Mouse (Mus musculus) liver, embryonic 15.5 days (tissue): ENCODE results near the gene Olfr578. TPM values are rescaled to one million over a fixed set of nuclear protein-coding genes. Genes with fewer than 3 reads are reported as not detected.

Source experiments
- polyA plus RNA-seq: library from polyadenylated mRNA; unstranded; fragments of >200 nt; fragmentation: Nextera tagmentation; extraction: Ambion mirVana; gene quantifications from 2 replicates; pipeline ENCODE4 v1.2.1, GENCODE M21; 2015

Gene Olfr578
- polyA plus RNA-seq, 1 experiment from 2014 or later = not detected

Other genes with a start within 250 kb of the Olfr578 start
- not detected in 2 replicates for gene Olfr560, start 230.0 kb downstream of the Olfr578 start, polyA plus RNA-seq
- gene Olfr78, start 229.9 kb downstream of the Olfr578 start, polyA plus RNA-seq = not detected in 2 replicates
- not detected in 2 replicates for gene Olfr561, start 218.1 kb downstream of the Olfr578 start, polyA plus RNA-seq
- gene Olfr564, start 185.8 kb downstream of the Olfr578 start, polyA plus RNA-seq = not detected in 2 replicates
- gene Olfr566, start 130.6 kb downstream of the Olfr578 start, polyA plus RNA-seq = not detected in 2 replicates
- not detected in 2 replicates for gene Olfr568, start 112.2 kb downstream of the Olfr578 start, polyA plus RNA-seq
- gene Olfr569, start 98.4 kb downstream of the Olfr578 start, polyA plus RNA-seq = not detected in 2 replicates
- not detected in 2 replicates for gene Olfr570, start 94.7 kb downstream of the Olfr578 start, polyA plus RNA-seq
- not detected in 2 replicates for gene Olfr571, start 71.8 kb downstream of the Olfr578 start, polyA plus RNA-seq
- gene Olfr572, start 64.9 kb downstream of the Olfr578 start, polyA plus RNA-seq = not detected in 2 replicates
- not detected in 2 replicates for gene Olfr573-ps1, start 46.7 kb downstream of the Olfr578 start, polyA plus RNA-seq
- not detected in 2 replicates for gene Olfr574, start 40.9 kb downstream of the Olfr578 start, polyA plus RNA-seq
- not detected in 2 replicates for gene Olfr575, start 30.5 kb downstream of the Olfr578 start, polyA plus RNA-seq
- gene Olfr576, start 26.7 kb downstream of the Olfr578 start, polyA plus RNA-seq = not detected in 2 replicates
- gene Olfr577, start 13.4 kb downstream of the Olfr578 start, polyA plus RNA-seq = not detected in 2 replicates
- not detected in 2 replicates for gene Olfr582, start 48.7 kb upstream of the Olfr578 start, polyA plus RNA-seq
- not detected in 2 replicates for gene Olfr583, start 62.0 kb upstream of the Olfr578 start, polyA plus RNA-seq
- gene Olfr584, start 92.6 kb upstream of the Olfr578 start, polyA plus RNA-seq = not detected in 2 replicates
- gene Olfr585, start 108.4 kb upstream of the Olfr578 start, polyA plus RNA-seq = not detected in 2 replicates
- not detected in 2 replicates for gene Olfr586, start 136.3 kb upstream of the Olfr578 start, polyA plus RNA-seq
- gene Olfr588-ps1, start 151.6 kb upstream of the Olfr578 start, polyA plus RNA-seq = not detected in 2 replicates
- gene Olfr589, start 167.0 kb upstream of the Olfr578 start, polyA plus RNA-seq = not detected in 2 replicates
- not detected in 2 replicates for gene Olfr591, start 189.0 kb upstream of the Olfr578 start, polyA plus RNA-seq
- gene Olfr592, start 195.5 kb upstream of the Olfr578 start, polyA plus RNA-seq = not detected in 2 replicates
- not detected in 2 replicates for gene Olfr593, start 222.5 kb upstream of the Olfr578 start, polyA plus RNA-seq
- gene Olfr594, start 227.7 kb upstream of the Olfr578 start, polyA plus RNA-seq = not detected in 2 replicates